Mouse (Mus musculus) thymus, adult 2 months (tissue): ENCODE results near the gene Rwdd2b.

Source experiments
- CTCF ChIP-seq: fragments of 200-500 bp; IDR thresholded peaks from 2 replicates; pipeline ENCODE4 v1.5.1; 2012; ENCODE audit warnings: mild to moderate bottlenecking, control low read depth, low read length, moderate library complexity, borderline replicate concordance; ENCODE audit not compliant: control insufficient read depth, poor library complexity, insufficient read depth; ENCODE audit errors: extremely low read depth
- POLR2A ChIP-seq: fragments of 200-500 bp; IDR thresholded peaks from 2 replicates; pipeline ENCODE4 v1.6.1; 2012; ENCODE audit warnings: mild to moderate bottlenecking, low read length, control low read depth, moderate library complexity; ENCODE audit not compliant: control insufficient read depth, poor library complexity, insufficient read depth; ENCODE audit errors: extremely low read depth

DNA sequence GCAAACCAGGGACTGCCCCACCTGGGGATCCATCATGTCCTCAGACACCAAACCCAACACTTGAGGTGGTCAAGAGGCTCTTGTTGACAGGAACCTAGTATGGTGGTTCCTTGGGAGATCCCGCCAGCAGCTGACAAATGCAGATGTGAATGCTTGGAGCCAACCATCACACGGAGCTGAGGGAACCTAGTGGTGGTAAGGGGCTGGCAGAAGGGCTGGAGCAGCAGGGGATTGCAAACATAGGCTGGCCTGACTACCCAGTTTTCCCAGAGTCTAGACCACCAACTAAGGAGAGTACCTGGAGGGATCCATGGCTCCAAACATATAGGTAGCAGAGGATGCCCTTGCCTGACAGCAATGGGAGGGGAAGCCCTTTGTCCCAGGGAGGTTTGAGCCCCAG, 12.9 kb upstream of the Rwdd2b start:
- TF ChIP-seq CTCF (no peak), POLR2A (no peak)
